Mouse (Mus musculus) heart, postnatal 14 days (tissue): ENCODE measurements around the gene Strbp. TPM values are rescaled to one million over a fixed set of nuclear protein-coding genes. Genes with fewer than 3 reads are reported as not detected.
A peak's percentile ranks its signal among the peaks of the same experiment; 100 is the strongest.

Experiments used
- DNase-seq, 2 experiments: peaks; one replicate each; pipeline ENCODE4 v3.0.0; 2021 to 2022
- intact Hi-C: fragments of 180-260 bp; cut with DNase I; formaldehyde crosslinking; loops from one replicate; pipeline ENCODE4 v1.15.1; 2025
- long read RNA-seq, 2 experiments: library from polyadenylated mRNA; stranded (forward); transcript quantifications; one replicate each; pipeline ENCODE4 v2.0.0; 2021
- total RNA-seq, 2 experiments: library from RNA; stranded (reverse); gene quantifications; 2 replicates each; pipeline ENCODE4 v1.2.3; 2021

Gene Strbp
- 10 to 100 TPM; 19.2 to 20.3 TPM for total RNA-seq
- long read RNA-seq, experiment 1, transcript Strbp-202 (18 exons, 3,144 nt): major isoform, 10 of 30 reads
- long read RNA-seq, experiment 1, partial matches to known transcripts: 0 of 30 reads
- long read RNA-seq, experiment 1, other reads (novel, unspliced or antisense): 18 of 30 reads
- long read RNA-seq, experiment 2, transcript Strbp-202 (18 exons, 3,144 nt): major isoform, 6 of 22 reads
- long read RNA-seq, experiment 2, partial matches to known transcripts: 0 of 22 reads
- long read RNA-seq, experiment 2, other reads (novel, unspliced or antisense): 16 of 22 reads

DNA sequence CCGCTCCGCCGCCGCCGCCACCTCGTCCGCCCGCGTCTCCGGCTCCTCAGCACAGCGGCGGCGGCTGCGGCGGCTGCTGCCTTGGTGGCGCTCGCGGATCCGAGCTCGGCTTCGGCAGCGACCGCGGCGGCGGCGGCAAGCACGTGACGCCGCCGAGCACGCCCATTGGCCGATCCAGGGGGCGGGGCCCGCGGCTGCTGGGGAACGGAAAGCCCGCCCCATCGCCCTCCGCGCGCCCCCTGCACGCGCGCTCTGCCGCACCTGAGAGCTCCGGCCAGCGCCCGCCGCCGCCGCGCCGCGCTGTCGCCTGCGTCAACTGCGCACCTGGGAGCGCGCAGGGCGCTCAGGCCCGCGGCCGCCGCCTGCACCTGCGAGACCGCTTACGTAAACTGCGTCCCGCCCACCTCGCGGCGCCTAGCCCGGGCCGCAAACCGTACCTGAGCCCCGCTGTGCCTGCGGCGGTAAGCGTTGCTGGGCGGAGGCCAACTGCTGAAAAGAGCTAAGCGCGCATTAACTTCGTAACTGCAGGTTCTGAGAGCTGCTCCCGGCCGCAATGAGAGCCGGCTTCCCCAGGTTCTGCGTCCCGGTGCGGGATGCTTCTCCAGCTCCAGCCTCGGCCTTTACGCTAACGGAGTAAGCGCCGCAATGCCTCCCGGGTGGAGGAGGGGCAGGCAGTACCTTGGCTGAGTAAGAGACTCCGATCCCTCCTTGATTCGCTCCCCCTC lies at the start of gene Strbp:
Gene Strbp (minus strand): TSS at position 630 of the 725 bp plus-strand sequence.
- DNase-seq: peak; percentile 96 to 97
- intact Hi-C loops: loop anchor here (2.0 kb wide), 1 partner anchor 67 kb away; no protein-coding TSS in a partner anchor

DNA sequence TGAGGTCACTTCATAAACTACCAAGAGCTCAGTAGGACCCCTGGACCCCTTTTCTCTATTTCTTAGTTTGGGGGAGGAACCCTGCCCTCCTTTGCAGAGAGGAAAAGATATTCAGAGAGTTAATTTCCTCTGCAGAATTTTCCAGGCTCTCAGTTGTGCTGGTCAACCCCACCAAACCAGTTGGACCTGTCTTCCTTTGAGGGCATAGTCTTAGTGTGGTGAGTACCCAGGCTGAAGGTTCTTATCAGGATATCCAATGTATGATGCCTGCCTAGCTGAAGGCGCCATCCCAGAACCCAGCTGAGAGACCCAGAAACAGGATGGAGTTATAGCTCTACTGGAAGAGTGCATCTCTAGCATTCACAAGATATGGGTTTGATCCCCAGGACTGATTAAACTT lies 47.5 kb upstream of the Strbp start:
- intact Hi-C loops: no loop called here
- DNase-seq: no peak

DNA sequence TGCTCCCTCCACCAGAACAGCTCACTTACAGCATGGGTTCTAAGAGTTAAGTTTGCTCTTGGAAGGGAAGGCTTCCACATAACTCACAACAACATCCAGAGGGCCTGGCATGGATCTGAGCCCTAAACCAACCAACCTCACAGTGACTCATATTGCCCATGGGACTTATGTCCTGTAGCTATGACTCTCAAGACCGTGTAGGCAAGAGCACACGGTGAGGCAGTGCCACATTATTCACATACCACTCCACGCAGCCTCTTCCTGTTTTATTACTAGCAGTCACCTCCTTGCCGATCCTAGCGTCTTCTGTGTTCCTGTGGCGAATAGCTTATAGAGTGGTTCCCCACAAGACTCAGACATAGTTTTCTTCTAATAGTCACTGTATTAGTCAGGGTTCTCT lies 45.7 kb upstream of the Strbp start:
- intact Hi-C loops: no loop called here
- no peak for DNase-seq

DNA sequence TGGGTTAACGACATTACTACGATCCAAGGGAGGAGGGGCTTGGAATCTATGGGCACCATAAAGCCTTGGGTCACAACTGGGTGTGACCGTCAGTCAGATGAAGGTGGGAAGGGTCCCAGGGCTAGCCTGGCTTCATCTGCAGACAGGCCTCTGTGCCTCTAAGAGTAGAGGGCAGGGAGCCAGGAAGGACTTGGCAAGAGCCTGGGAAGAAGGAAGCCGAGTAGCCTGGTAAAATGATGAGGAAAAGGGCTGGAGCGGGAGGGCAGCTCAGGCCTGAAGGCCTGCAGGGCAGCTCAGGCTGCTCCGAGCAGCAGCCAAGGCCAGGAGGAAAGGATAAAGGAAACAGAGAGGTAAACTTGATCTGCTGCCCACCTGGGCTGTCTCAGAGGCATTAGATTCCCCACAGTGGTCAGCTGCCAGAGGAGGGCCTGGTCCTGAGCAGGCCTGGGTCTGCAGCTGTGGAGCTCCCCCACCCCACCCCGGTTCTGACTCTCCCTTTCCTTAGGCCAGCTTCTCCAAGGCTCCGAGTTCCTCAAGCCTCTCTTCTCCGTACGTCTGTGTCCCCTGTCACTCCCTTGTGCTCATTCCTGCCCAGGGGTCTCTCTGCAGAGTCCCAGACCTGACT lies 44.9 kb upstream of the Strbp start:
- DNase-seq: peak; percentile 55 to 73
- intact Hi-C loops: no loop called here

DNA sequence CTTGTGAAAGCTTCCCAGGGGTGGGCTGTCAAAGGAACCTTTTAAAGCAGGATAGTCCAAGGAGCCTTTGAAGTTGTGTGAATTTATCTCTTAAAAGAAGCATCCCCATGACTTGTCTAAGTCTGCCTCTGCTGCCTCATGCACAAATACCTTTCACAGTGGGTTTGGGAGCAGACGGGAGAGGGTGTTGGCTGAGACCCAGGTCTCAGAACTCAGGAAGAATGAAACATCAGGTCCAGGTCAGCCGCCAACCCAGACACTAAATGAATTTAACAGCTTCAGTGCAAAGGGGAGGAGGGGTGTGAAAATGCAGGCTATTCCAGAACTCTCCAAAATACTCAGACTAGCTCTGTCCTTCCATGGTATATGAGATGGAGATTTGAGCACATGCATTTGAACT lies 44.2 kb upstream of the Strbp start:
- no peak for DNase-seq
- intact Hi-C loops: no loop called here

DNA sequence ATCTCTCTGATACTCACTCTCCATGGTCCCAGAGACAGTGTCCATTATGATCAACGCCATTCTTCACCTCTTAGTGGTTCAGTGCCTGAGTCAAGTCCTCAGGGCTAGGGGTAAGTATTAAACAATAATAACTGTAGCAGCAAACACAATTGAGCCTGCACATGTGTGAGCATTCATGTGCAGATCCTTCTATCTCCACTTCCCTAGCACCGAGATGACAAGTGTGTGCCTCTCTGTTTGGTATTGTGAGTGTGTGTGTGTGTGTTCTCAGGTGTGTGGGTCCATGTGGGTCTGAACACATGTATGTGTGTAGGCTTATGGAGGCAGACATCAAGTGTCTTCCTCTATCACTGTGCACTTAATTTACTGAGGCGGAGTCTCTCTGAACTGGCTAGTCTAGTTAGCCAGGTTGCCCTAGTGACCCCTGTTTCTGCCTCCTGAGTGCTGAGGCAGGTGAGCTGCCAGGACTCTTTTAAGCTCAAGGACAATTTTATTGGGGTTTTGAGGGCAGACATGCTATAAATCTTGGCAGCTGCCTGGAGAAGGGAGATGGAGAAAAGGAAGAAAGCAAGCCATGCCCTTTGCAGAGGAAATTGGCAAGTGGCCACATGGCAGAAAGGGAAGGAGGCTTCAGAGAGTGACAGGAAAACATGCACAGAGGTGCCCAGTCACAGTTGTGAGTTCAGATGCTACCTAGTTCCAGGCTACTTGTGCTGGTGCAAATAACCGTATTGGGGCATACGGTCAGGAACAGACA lies 42.8 kb upstream of the Strbp start:
- intact Hi-C loops: no loop called here
- no peak for DNase-seq

DNA sequence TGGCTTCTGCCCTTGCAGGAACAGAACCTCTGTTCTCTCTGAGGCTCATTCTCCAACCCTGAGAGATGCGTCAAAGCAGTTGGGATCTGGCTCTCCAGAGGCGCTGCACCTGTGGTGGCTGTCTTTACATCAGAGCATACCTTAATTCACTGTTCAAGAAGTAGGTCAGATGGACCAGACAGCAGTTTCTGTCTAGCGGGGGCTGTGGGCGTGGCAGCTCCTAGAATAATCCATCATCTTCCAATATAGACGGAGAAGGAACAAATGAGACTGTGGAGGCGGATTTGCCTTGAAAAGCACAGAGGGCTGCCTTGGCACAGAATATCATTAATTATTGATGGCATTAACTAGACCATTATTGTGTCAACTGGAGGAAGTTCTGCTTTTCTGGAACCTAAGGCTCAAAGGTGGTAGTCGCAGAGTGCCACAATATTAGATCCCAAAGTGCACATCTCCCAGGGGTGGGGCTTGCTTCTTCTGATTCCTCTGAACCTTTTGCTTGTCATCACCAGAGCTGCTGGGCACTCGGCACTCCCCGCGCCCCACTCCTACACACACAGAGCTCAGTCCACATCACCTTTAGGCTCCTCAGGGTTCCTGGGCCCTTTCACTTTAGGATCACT lies 41.2 kb upstream of the Strbp start:
- intact Hi-C loops: no loop called here
- no peak for DNase-seq

DNA sequence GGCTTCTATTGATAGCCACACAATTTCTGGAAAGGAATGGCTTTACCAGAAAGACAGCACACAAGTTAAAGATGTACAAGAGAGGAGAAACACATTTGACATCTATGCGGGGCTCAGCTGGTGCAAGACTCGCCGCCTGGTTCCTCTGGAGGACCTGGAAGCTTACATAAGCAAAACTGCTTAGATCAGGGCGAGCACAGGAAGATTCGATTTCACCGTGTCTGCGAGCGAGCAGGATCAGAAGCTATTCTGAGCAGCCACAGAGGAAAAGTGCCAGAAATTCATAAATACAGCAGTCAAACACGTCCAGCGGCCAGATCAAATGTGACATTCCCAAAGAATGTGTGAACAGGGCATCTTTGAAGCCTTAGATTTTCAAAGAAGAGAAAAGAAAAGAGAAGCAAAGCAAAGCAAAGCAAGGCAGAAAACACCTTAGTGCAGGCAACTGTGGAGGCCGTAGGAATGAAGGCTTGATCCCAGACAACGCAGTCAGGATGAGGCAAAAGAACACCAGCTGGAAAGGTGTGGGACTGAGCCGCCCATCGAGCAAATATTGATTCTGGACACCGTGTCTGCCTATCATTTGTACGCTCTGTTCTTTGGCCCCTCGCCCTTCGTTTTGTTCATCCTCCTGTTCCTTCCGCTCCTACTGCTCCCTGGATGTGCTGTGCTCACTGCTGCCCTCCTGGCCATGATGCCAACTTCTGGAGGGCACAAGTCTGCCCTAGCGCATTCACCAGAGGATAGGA lies 38.3 kb upstream of the Strbp start:
- no peak for DNase-seq
- intact Hi-C loops: no loop called here

DNA sequence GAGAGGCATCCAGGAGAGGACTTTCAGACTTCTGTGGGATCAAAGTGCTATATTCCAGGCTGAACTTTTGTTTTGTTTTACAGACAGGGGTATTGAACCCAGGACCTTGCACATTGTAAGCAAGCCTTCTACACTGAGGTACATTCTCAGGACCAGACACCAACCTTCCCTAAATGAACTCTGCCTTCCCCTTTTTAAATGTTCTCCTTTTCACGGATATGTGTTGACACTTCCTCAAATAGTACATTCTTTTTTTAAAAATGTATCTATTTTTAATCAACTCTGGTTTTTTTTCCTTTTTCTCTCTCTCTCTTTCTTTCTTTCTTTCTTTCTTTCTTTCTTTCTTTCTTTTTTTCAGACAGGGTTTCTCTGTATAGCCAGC lies 32.1 kb upstream of the Strbp start:
- intact Hi-C loops: no loop called here
- DNase-seq: no peak

DNA sequence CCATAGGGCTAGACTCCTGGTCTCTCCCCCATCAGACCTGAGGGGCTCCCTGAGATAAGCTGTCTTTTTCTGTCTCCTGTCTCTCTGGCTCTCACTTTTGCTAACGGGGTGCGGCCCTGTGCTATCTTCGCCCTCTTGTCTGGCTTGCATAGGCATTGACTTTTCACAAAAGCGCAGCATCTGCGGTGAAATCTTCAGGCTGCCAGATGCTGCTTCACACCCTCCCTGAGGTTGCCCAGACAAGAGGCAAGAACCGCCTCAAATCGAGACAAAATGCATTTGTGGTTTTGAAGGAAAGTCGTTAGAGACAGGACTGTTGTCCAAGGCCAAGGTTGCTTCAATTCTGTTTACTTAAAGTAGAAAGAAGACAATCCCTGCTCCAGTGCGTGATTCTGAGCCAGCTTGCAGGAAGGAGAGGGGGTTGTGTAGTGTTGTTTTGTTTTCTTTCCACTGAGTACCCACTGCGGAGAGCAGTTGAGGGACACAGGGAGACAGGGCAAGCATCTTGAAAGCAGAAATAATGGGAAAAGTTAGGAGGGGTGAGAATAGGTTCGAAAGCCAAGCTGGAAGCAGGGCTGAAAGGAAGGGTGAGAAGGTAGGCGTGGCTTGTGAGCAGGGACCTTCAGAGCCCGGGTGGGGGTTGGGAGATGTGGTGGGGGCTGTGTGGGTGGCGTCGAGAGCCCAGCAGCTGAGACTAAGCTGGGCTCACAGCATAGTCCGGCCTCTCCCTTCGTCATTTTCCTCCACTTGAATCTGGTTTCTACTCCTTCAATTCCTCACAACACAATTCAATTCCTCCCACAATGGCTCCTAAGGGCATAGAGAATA lies 31.5 kb upstream of the Strbp start:
- intact Hi-C loops: no loop called here
- peak in 1 of 2 experiments; percentile 40 for DNase-seq

DNA sequence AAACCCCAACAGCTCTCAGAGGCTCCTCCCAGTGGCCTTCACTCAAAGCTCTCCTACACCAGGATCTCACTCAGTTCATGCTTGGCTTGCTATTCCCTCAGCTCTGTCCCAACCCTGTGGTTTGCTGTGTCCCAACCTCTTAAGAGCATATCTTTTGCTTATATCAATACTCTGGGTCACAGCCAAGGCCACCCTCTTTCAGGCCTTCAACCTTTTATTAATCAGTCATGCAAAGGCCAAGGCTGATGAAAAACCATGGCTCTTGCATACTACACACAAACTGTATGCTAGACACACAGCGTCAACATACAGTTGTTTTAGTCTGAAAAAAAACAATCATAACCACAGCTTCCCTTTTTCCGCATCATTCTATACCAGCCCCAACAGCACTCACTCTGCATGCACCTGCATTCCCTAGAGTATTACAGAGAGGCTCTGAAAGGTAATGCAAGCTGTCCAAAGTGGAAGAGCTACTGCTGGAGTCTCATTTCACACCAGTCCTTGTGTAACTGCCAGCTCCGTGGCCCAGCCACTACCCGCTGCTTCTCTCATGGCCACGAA lies 27.7 kb upstream of the Strbp start:
- DNase-seq: no peak
- intact Hi-C loops: no loop called here

DNA sequence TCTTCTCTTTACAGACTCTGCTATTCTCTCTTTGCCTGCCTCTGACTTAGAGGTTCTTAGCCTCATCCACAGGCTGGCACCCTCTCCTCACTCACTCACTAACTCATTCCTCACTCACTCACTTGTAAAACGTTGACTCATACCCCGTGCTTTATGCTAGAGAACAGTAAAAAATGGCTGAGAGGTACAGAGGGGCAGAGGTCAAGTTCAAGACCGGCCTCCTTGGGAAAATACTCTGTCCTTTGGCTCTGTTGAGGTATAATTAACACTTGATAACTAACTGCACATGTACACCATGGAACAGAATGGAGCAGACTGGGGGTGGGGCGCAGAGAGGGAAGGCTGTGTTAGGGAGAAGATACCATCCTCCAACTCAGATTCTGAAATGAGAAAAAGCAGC lies 20.6 kb upstream of the Strbp start:
- intact Hi-C loops: no loop called here
- DNase-seq: no peak

DNA sequence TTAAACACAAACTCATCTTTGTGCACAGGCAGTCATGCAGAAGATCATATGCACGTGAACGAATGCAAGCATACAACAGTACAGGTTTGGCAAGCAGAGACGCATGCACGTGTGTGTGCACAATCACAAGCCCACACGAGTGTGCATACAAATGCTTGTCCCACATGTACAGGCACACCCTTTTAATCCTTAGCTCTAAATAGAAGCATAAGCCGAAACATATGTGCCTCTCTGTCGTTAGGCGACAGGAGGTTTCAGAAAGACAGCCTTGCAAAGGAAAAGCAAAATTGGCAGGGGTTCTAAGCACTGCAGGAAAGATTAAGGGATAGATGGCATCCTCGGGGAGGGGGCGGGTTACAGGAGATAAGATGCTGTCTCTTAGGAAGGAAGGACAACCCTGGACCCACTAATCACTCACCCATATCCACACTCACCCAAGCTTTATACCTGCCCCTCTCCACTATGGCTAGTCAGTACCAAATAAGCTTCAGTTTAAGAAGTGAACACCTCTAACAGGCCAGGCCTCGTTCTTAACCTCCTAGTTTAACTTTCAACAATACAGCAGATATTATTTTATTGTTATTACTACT lies 19.9 kb upstream of the Strbp start:
- no peak for DNase-seq
- intact Hi-C loops: no loop called here

DNA sequence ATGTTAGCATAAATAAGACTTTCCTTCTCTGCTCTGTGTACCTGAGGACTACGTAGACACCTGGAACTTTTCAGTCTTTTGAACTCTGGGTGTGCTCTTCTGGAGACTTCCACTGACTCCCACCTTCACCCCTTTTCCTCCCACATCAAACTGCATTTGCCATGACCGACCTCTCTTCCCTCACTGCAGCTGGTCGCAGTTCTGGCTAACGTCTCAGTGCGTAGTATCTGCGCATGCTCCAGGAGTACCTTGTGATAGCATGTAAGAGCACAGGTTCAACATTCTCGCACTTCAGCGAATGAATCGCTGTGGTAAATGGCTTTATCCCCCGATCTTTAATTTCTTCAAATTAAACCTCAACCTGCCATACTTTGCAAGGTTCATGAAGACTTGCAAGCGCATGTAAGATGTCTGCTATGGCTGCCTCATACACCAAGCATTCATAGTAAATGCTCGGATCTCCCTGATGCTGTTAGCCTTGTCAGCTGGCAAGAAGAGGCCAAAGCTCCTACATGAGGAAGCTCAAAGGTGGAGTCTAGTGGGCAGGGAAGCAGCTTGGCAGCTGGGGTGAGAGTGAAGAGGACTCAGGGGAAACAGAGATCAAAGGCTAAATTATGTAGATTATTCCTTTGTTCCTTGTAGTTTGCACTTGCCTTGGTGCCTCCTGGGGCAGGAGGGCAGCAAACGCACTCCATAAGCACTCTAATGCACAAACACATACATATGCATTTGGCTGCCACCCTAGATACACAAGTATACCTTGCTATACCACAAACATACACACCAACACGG lies 19.2 kb upstream of the Strbp start:
- intact Hi-C loops: no loop called here
- no peak for DNase-seq

DNA sequence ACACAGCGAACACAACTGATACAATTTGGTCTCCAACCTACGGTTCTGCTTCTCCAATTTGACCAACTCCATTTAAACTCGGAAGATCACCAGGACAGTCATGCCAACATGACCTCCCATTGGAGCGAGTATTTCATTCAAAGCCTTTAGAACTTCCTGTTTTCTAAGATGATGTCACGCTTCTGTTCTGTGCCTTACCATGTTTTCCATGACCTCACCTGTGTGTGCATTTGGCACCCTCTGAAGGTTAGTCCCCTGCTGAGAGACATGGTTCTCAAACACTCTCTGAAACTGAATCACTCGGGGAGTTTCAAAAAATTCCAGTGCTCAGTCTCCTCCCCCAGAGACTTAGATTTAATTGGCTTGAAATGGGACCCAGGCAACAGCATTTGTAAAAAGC lies 12.6 kb upstream of the Strbp start:
- DNase-seq: no peak
- intact Hi-C loops: no loop called here

DNA sequence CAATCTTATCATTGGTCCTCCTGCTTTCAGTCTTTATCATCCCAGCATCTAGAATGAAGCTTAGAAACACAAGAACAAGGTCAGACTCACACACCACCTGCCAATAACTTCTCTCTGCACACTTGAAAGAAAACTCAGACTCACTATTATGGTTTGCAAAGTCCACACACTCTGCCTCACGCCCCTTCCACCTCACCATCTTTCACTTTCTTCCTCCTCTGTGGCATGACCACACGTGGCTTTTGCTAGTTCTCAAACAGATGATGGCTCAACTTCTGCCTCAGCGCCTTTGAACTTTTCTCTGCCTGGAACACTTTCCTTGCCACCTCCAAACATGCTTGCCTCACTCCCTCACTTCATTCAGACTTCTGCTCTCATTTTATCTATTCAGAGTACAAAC lies 11.7 kb upstream of the Strbp start:
- intact Hi-C loops: no loop called here
- DNase-seq: no peak

DNA sequence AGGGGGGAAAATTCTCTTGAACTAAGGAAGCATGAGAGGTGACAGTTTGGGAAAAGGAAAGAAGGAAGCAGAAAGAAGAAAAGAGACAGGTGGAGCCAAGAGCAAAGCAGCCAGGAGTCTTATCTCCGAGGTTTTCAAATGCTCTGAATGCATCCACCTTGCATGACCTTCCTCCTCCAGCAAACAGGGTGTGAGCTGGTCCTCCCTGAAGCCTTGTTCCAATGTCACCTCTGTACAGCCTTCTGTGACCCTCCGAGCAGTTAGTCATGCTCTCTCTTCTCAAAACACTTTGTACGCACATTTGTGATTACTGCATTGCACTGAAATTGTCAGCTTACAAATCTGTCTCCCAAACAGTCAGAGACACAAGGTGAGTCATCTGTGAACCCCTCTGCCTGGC lies 9.4 kb upstream of the Strbp start:
- intact Hi-C loops: no loop called here
- no peak for DNase-seq

DNA sequence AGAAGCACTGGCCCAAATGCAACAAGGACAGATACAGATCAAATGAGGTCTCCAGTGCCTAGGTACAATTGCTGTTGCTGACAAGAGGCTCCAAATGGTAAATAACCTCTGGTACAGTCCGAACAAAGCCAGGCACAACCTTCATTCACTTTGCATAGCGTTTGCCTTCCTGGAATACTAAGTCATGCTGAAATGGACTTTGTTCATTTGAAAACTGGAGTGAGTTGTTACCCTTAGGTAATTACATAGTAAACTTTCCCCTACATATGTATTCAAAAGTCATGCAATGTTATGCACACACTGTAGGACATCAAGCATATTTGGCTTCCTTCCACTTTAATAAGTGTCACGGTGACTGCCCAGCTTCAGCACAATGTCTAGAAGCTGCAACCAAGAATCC lies 5.2 kb upstream of the Strbp start:
- intact Hi-C loops: no loop called here
- no peak for DNase-seq
